Mouse (Mus musculus) kidney, postnatal 36 days (tissue): ENCODE measurements around the gene Apba3.
A peak's percentile ranks its signal among the peaks of the same experiment; 100 is the strongest.
"Not testable (repeated sequence)": the region's sequence is repeated elsewhere in the genome, so short reads cannot be mapped to it uniquely, and the experiment has no call there.

Experiments
- DNase-seq, 2 experiments: peaks; one replicate each; pipeline ENCODE4 v3.0.0; 2021 to 2022; ENCODE audit warnings: mixed read lengths in 2 of 2

Apba3 gene

DNA sequence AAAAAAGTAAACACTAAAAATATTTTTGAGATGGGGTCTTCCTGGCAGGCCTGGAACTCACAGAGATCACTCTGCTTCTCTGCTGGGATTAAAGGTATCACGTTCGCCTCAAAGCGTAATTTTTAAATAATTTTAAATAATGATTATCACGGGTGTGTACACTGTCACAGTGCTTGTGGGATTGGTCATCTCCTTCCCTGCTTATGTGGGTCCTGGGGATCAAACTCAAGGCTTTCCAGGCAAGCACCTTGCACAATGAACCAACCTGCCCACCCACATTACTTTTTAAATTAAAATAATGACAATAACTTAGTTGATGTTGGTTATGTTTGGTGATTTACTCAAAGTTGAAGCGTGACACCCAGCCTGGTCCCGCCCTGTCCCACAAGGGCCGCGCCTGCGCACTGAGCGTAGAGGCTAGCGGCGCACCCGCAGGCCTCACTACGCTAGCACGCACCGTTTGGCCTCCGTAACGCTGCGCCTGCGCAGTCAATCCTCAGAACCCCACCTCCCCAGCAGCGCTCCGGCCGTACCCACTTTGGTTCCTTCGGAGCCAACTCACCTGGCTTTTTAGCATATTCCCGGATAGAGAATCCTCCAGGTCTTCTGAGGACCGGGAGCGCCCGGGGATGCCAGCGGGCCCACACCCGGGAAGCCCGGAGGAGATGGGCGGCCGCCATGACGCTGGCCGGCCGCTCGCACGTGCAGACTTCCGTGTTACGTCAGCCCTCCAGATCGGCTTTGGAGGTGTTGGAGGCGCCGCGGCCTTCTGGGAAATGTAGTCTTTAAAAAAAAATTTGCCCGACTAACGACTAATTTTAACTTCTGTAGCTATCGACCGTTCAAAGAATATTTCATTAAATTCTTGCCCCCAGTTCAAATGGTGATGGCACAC lies at the start of gene Apba3, which contains the start of gene Mrpl54:
Gene Apba3 (plus strand): TSS at position 750 of the 895 bp plus-strand sequence.
Gene Mrpl54 (minus strand): TSS at position 724 of the 895 bp plus-strand sequence.
- peak; percentile 96 to 99 for DNase-seq

DNA sequence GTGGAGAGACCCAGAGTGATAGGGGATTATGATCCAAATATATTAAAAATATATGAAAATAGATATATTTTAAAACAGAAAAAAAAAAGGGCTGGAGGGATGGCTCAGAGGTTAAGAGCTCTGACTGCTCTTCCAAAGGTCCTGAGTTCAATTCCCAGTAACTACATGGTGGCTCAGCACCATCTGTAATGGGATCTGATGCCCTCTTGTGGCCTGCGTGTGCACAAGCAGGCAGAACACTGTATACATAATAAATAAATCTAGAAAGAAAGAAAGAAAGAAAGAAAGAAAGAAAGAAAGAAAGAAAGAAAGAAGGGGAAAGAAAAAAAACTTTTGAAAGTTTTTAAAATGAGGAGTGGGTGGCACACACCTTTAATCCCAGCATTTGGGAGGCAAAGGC lies 49.5 kb upstream of the Apba3 start:
- DNase-seq: peak in 1 of 2 experiments; percentile 56

DNA sequence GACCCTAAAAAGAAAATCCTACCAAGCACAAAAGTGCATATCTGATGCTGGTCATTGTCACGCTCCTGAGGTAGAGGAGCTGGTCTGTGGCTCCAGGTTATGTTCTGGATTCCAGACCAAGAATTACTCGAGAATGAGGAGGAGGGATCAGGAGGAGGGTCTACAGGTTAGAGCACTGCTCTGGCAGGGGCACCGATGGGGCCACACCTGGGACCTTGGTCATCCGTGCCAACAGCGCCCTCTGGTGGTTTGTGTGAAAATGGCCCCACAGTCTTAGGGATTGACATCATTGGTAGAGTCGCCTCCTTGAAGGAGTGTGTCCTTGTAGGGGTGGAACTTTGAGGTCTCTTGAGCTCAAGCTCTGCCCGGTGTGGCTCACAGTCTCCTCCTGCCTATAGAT lies 48.8 kb upstream of the Apba3 start:
- DNase-seq: peak; percentile 71 to 90

- DNase-seq: no peak
Observed at GRCm38 (mm10) chr10:81221402-81222015, 45.3 kb upstream of the Apba3 start.

DNA sequence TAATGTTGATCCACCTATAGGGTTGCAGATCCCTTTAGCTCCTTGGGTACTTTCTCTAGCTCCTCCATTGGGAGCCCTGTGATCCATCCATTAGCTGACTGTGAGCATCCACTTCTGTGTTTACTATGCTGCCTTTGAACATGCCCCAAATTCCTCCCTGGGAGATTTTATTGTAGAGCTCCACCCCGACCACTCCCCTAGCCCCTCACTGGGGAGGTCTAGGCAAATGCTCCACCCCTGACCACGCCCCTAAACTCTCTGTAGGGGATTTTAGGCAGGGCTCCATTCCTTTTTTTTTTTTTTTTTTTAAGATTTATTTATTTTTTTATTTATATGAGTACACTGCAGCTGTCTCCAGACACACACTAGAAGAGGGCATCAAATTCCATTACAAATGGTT lies 43.0 kb upstream of the Apba3 start:
- not testable (repeated sequence) for DNase-seq

GRCm38 (mm10) chr10:81229735-81230437 lies 36.9 kb upstream of the Apba3 start:
- no peak for DNase-seq

- DNase-seq: peak; percentile 17 to 57
Observed at GRCm38 (mm10) chr10:81230438-81231332, 36.1 kb upstream of the Apba3 start, which contains the start of gene Atcay. Gene Atcay (minus strand): TSS chr10:81230833.

- no peak for DNase-seq
Observed at GRCm38 (mm10) chr10:81231436-81231835, 35.3 kb upstream of the Apba3 start.

GRCm38 (mm10) chr10:81232580-81233225 lies 34.1 kb upstream of the Apba3 start, which contains the start of gene Zfr2:
Gene Zfr2 (plus strand): TSS chr10:81233155.
- DNase-seq: peak; percentile 91 to 97

DNA sequence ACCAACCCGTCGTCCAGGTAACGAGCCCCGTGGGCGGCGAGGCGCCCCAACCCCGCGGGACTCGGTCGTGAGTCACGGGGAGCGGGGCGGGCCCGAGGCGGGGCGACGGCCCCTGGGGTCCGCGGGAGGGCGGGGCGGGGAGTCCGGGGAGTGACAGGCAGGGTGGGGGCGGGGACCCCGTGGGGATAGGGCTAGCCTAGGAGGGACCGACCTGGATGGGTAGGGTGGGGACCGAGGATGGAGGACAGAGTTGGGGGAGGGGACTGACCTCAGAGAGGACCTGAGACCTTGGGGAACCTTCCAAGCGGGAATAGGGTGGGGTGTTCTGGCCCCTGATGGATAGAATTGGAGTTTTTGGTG lies 33.6 kb upstream of the Apba3 start:
- DNase-seq: no peak

DNA sequence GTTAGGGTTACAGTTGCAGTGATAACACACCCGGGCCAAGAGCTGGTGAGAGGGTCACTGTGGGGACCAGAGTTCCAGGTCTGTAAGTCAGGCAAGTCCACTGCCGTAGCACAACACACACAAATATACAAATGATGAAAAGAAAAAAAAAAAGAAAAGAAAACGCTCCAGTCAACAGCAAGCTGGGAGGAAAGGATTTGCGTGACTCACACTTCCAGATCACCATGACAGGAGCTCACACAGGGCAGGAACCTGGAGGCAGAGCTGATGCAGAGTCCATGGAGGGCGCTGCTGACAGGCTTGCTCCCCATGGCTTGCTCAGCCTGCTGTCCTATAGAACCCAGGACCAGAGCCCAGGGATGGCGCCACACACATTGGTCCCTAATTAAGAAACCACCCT lies 32.6 kb upstream of the Apba3 start:
- DNase-seq: no peak

DNA sequence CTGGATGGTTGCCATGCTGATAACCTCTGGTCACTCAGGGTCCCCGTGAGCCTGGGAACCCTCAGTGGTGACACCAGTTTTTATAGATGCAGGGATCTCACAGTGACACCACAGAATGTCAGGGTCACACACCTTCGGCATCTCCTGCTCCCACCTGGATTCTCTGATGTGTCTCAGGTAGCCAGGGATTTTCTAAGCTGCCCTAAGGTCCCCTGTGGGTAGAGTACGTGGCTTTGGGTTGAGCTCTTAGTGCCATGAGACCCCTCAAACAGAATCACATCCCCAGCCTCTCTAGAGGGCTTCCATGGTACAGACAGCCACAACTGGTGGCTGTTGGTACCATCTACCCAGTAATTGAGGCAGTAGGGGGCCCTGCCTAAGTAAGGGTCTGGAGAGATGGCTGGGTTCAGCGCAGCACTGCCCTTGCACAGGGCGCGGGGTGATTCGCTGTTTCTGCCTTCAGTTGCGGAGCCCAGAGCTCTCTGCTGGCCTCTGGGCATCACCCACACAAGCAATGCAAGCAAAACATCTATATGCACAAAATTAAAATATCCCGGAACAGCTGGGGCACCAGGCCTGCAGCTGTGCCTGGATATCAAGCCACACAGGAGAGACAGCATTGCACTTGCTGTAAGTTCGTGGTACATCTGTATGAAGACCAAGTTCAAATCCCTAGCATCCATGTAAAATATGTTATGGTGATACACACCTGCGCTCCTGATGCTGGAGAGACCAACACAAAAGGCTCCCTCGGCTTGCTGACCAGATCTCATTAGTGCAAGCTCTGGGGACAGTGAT lies 30.1 kb upstream of the Apba3 start:
- no peak for DNase-seq

- no peak for DNase-seq
Observed at GRCm38 (mm10) chr10:81238618-81239017, 28.1 kb upstream of the Apba3 start.

GRCm38 (mm10) chr10:81240876-81241275 lies 25.9 kb upstream of the Apba3 start:
- DNase-seq: peak; percentile 24 to 76

GRCm38 (mm10) chr10:81242021-81242420 lies 24.7 kb upstream of the Apba3 start:
- DNase-seq: no peak

DNA sequence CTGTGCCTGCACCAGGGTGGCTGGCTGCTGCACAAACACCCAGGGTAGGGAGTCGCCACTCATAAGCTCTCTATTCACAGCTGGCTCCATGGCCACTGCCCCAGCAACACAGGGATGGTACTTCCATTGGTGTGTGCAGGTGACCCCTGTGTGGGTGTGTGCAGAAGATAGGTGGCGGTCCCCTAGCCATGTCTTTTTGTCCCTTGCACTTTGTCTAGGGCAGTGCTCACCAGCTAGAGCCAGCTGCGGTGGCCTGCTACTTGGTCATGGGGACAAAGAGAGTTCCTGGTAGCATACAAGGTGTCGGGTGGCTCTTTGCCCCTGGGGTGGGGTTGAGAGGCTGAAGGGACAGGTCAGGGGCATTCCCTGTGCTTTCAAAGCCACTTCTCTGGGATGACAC lies 22.6 kb upstream of the Apba3 start:
- no peak for DNase-seq

GRCm38 (mm10) chr10:81244595-81244994 lies 22.2 kb upstream of the Apba3 start:
- peak; percentile 67 to 93 for DNase-seq

- DNase-seq: no peak
Observed at GRCm38 (mm10) chr10:81245166-81245565, 21.6 kb upstream of the Apba3 start.

- DNase-seq: no peak
Observed at GRCm38 (mm10) chr10:81247804-81248203, 19.0 kb upstream of the Apba3 start.

DNA sequence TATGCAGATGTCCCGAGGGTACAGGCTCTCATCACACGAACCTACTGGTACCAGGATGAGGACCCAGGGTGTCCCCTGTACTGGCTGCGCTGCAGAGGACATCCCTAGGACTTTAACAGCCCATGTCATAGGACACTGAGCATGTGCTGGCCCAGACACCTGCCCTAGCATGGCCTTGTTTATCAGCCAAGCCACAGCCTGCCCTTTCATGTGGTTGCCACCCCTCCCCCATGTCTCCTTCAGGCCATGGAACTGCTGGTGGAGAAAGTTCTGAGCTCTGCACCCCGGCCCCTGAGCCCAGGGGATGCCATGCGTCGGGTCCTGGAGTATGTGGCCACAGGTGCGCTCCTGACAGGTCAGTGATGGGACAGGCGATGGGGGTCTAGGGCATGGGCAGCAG lies 17.3 kb upstream of the Apba3 start:
- no peak for DNase-seq
